Mouse (Mus musculus) myocyte (in vitro differentiated cells): ENCODE results near the gene Igsf8.

Source experiments
- E2F4 ChIP-seq: IDR thresholded peaks from one replicate; pipeline ENCODE4 v1.6.1; 2011; ENCODE audit warnings: mild to moderate bottlenecking, control low read depth, moderate library complexity; ENCODE audit not compliant: insufficient read depth
- MAX ChIP-seq: IDR thresholded peaks from one replicate; pipeline ENCODE4 v1.6.1; 2011; ENCODE audit warnings: low read depth, mild to moderate bottlenecking, control low read depth
- POLR2A ChIP-seq: IDR thresholded peaks from one replicate; pipeline ENCODE4 v1.6.1; 2011; ENCODE audit warnings: low read depth, mild to moderate bottlenecking, control low read depth, moderate library complexity; ENCODE audit not compliant: insufficient read length
- POLR2AphosphoS2 ChIP-seq: IDR thresholded peaks from one replicate; pipeline ENCODE4 v1.6.1; 2011; ENCODE audit warnings: low read depth, control low read depth; ENCODE audit not compliant: insufficient read length
- SRF ChIP-seq: IDR thresholded peaks from one replicate; pipeline ENCODE4 v1.6.1; 2011; ENCODE audit warnings: low read depth; ENCODE audit not compliant: control insufficient read depth, insufficient read length
- TCF12 ChIP-seq: IDR thresholded peaks from one replicate; pipeline ENCODE4 v1.6.1; 2011; ENCODE audit warnings: mild to moderate bottlenecking, control low read depth; ENCODE audit not compliant: poor library complexity, insufficient read depth, severe bottlenecking
- USF1 ChIP-seq: IDR thresholded peaks from one replicate; pipeline ENCODE4 v1.6.1; 2011; ENCODE audit warnings: low read depth, mild to moderate bottlenecking, control low read depth, moderate library complexity

DNA sequence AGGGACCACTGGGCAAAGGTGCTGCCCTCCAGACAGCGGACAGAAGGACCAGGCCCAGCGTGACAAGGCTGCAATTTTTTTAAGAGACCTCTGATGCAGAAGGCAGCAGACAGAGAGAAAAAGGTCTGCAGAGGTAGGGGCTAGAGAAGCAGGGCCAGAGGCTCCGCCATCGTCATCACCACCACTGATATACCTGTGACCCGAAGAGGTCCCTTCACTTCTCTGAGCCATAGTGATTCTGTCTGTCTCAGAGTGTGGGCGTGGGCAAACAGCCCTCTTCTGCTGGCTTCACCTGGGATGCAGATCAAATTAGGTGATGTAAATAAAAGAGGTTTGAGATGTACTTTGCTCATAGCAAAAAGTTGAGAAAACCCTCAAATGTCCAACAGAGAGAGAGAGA lies 68.2 kb downstream of the Igsf8 start:
- TF ChIP-seq POLR2A = no peak
- TF ChIP-seq POLR2AphosphoS2 = no peak
- TF ChIP-seq MAX = no peak
- no peak for TF ChIP-seq TCF12
- TF ChIP-seq E2F4 = no peak
- TF ChIP-seq USF1 = no peak
- no peak for TF ChIP-seq SRF
